Mouse (Mus musculus) MEL (cell line): ENCODE data around the gene Kirrel3.

ENCODE experiments used
- E2F4 ChIP-seq: IDR thresholded peaks from 2 replicates; pipeline ENCODE4 v1.6.1; 2011; ENCODE audit warnings: low read depth, low read length, improper control_type of control experiment, borderline replicate concordance
- GABPA ChIP-seq: IDR thresholded peaks from 2 replicates; pipeline ENCODE4 v1.6.1; 2012; ENCODE audit warnings: low read depth, mild to moderate bottlenecking, inconsistent platforms, low read length, improper control_type of control experiment, moderate library complexity

- TF ChIP-seq E2F4 (no peak), GABPA (no peak)
These were observed 283.3 kb downstream of the Kirrel3 start for GRCm38 (mm10) chr9:34768961-34769360.
